11 mouse cellular contexts compared by ENCODE assay signal in the genomic region with DNA sequence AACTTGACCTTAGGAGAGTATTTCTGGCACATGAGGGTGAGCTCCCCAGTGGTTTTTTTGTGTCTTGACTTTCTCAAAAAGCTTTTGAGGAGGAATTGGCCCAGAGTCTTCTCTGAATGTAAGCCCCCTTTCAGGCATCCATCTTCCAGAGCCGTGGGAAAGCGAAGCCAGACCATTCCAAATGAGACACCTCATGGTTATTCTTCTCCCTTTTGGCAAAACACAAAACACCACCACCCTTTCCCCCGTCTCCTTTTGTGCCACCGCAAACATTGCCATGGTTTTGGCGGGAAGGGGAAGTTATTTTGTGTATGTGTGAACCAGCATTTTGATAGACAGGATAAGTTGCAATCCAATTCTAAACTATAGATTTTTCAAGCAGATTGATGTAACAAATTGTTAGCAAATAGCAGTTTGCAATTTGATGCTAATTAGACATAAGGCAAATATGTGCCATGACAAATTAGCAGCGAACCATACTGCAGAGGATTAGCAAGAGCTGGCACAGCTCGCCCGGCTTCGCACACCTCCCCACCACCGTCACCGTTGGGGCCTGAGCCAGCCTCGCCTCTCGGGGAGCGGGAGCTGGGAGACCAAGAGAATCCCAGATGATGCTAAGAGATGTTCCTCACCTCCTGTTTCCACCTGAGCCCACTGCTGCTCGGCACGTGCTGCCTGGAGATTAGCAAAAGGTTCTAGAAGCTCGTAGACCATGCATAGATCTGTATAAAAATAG.
DNase-seq lines count a peak whose midpoint lies in the region; ATAC-seq lines count a peak whose summit lies in the region.
"Had no signal": no experiment of that assay in that cellular context is flagged by ENCODE, and none has a peak within 500 bp of the region (broad histone marks: within the 10 kb centered on the region; RNA-seq: fewer than 3 reads in every experiment).

No protein-coding gene starts in this region.

- no peak overlapping the region for H3K4me3 ChIP-seq in forebrain, embryonic 15.5 days
- no peak overlapping the region for H3K4me3 ChIP-seq in forebrain, embryonic 10.5 days
- no peak overlapping the region for H3K4me3 ChIP-seq in midbrain, embryonic 15.5 days
- no peak overlapping the region for H3K4me3 ChIP-seq in midbrain, embryonic 11.5 days (ENCODE audit: low read depth, low read length)
- H3K4me3 ChIP-seq: liver, embryonic 12.5 days had no signal

- no peaks in the 10 kb centered on the region for H3K36me3 ChIP-seq in forebrain, embryonic 15.5 days
- no peaks in the 10 kb centered on the region for H3K36me3 ChIP-seq in forebrain, embryonic 10.5 days (replicated peaks)
- no peaks in the 10 kb centered on the region for H3K36me3 ChIP-seq in midbrain, embryonic 15.5 days (replicated peaks)
- H3K36me3 ChIP-seq in midbrain, embryonic 11.5 days (ENCODE audit: control insufficient read depth, insufficient read depth, low read length) = no peaks in the 10 kb centered on the region
- H3K36me3 ChIP-seq: liver, embryonic 12.5 days had no signal

- no peaks in the 10 kb centered on the region for H3K9me3 ChIP-seq in forebrain, embryonic 15.5 days
- no peaks in the 10 kb centered on the region for H3K9me3 ChIP-seq in forebrain, embryonic 10.5 days
- H3K9me3 ChIP-seq in midbrain, embryonic 15.5 days = no peaks in the 10 kb centered on the region
- H3K9me3 ChIP-seq in midbrain, embryonic 11.5 days (ENCODE audit: control insufficient read depth, low read length) = no peaks in the 10 kb centered on the region
- H3K9me3 ChIP-seq: liver, embryonic 12.5 days had no signal

- peak; percentile 96 for ATAC-seq in forebrain, embryonic 15.5 days (replicated peaks)
- ATAC-seq in midbrain, embryonic 15.5 days (replicated peaks) = 0 out of 2 replicates have a peak, but pooled peaks have one; percentile 42
- ATAC-seq in midbrain, embryonic 11.5 days (ENCODE audit: low FRiP score) = no peak
- no peak for ATAC-seq in granulocyte monocyte progenitor cell, adult 5-6 weeks (replicated peaks; ENCODE audit: poor library complexity, severe bottlenecking)
- ATAC-seq: liver, embryonic 12.5 days had no signal

- no peak for DNase-seq in forebrain, embryonic 10.5 days (ENCODE audit: extremely low spot score, low spot score)
- no peak for DNase-seq in midbrain, embryonic 11.5 days (ENCODE audit: low spot score, missing footprints)
- DNase-seq in left cerebral cortex, postnatal 25 days (ENCODE audit: low spot score in 2 of 2) = peak; percentile 36 to 72
- peak; percentile 33 for DNase-seq in telencephalon, adult 2 months (ENCODE audit: low read depth, low spot score)
- no peak for DNase-seq in heart, postnatal 10 days
- DNase-seq: lung, postnatal 10 days; thymus, postnatal 14 days had no signal

- H3K4me2 ChIP-seq in forebrain, embryonic 15.5 days (replicated peaks) = no peak overlapping the region
- no peak overlapping the region for H3K4me2 ChIP-seq in midbrain, embryonic 15.5 days
- no peak overlapping the region for H3K4me2 ChIP-seq in midbrain, embryonic 11.5 days
- H3K4me2 ChIP-seq: liver, embryonic 12.5 days had no signal

- H3K9ac ChIP-seq in forebrain, embryonic 15.5 days (replicated peaks) = no peak overlapping the region
- H3K9ac ChIP-seq in midbrain, embryonic 15.5 days = no peak overlapping the region
- H3K9ac ChIP-seq in midbrain, embryonic 11.5 days (ENCODE audit: low read length) = no peak overlapping the region
- H3K9ac ChIP-seq: liver, embryonic 12.5 days had no signal

- H3K27me3 ChIP-seq in forebrain, embryonic 15.5 days = no peaks in the 10 kb centered on the region
- no peaks in the 10 kb centered on the region for H3K27me3 ChIP-seq in forebrain, embryonic 10.5 days (ENCODE audit: poor library complexity, severe bottlenecking)
- H3K27me3 ChIP-seq in midbrain, embryonic 15.5 days (replicated peaks) = no peaks in the 10 kb centered on the region
- H3K27me3 ChIP-seq in midbrain, embryonic 11.5 days (ENCODE audit: control insufficient read depth, insufficient read depth, low read length) = no peaks in the 10 kb centered on the region
- H3K27me3 ChIP-seq: liver, embryonic 12.5 days had no signal

- WGBS in forebrain, embryonic 15.5 days = 37% methylated on average over 17 of the region's 17 CpGs
- 91% methylated on average over 17 of the region's 17 CpGs for WGBS in forebrain, embryonic 10.5 days
- WGBS in midbrain, embryonic 15.5 days = 61% methylated on average over 17 of the region's 17 CpGs
- WGBS in midbrain, embryonic 11.5 days = 91% methylated on average over 17 of the region's 17 CpGs

- intact Hi-C loops in left cerebral cortex, postnatal 25 days (cut with DNase I) = no loop called here
- intact Hi-C loops in heart, postnatal 10 days (cut with DNase I) = no loop called here

- peaks cover 10% of the 10 kb centered on the region for H3K4me1 ChIP-seq in forebrain, embryonic 15.5 days
- no peaks in the 10 kb centered on the region for H3K4me1 ChIP-seq in forebrain, embryonic 10.5 days
- no peaks in the 10 kb centered on the region for H3K4me1 ChIP-seq in midbrain, embryonic 15.5 days
- H3K4me1 ChIP-seq in midbrain, embryonic 11.5 days (ENCODE audit: control insufficient read depth, insufficient read depth, low read length) = no peaks in the 10 kb centered on the region
- H3K4me1 ChIP-seq: liver, embryonic 12.5 days had no signal

- H3K27ac ChIP-seq in forebrain, embryonic 15.5 days (replicated peaks) = no peak overlapping the region
- no peak overlapping the region for H3K27ac ChIP-seq in forebrain, embryonic 10.5 days
- no peak overlapping the region for H3K27ac ChIP-seq in midbrain, embryonic 15.5 days
- no peak overlapping the region for H3K27ac ChIP-seq in midbrain, embryonic 11.5 days (ENCODE audit: low read depth, low read length)
- H3K27ac ChIP-seq: liver, embryonic 12.5 days had no signal

Comparison
In these comparisons a context has a peak if more than half of its experiments do, and no peak if none do; other contexts are left out.
1. ATAC-seq: peak in forebrain, embryonic 15.5 days (single experiment) and midbrain, embryonic 15.5 days (single experiment); none in midbrain, embryonic 11.5 days (single experiment) and granulocyte monocyte progenitor cell, adult 5-6 weeks (single experiment).
2. DNase-seq: peak in left cerebral cortex, postnatal 25 days (2 of 2) and telencephalon, adult 2 months (single experiment); none in forebrain, embryonic 10.5 days (single experiment), midbrain, embryonic 11.5 days (single experiment) and heart, postnatal 10 days (0 of 2).